Mouse (Mus musculus) stomach, embryonic 15.5 days (tissue): ENCODE results near the gene Snx29. TPM values are rescaled to one million over a fixed set of nuclear protein-coding genes. Genes with fewer than 3 reads are reported as not detected.

Source experiments
- ATAC-seq: fragments of 200-750 bp; cut with Nextera tagmentation; 2 replicates; pipeline ENCODE4 v1.8.0; 2017; ENCODE audit warnings: low read depth, moderate number of reproducible peaks, moderate TSS enrichment; ENCODE audit not compliant: insufficient read depth, low FRiP score
- H3K27ac ChIP-seq: fragments of 300-500 bp; sonication (generic); 2 replicates; pipeline ENCODE4 v1.5.1; 2015; ENCODE audit warnings: mild to moderate bottlenecking, inconsistent platforms
- H3K27me3 ChIP-seq: fragments of 300-500 bp; sonication (generic); replicated peaks from 2 replicates; pipeline ENCODE4 v1.6.1; 2015; ENCODE audit warnings: inconsistent platforms
- H3K36me3 ChIP-seq: fragments of 300-500 bp; sonication (generic); 2 replicates; pipeline ENCODE4 v1.6.1; 2015; ENCODE audit warnings: inconsistent platforms
- H3K4me1 ChIP-seq: fragments of 300-500 bp; sonication (generic); 2 replicates; pipeline ENCODE4 v1.6.1; 2015; ENCODE audit warnings: inconsistent platforms
- H3K4me2 ChIP-seq: fragments of 300-500 bp; sonication (generic); 2 replicates; pipeline ENCODE4 v1.6.1; 2015; ENCODE audit warnings: mild to moderate bottlenecking, inconsistent platforms
- H3K4me3 ChIP-seq: fragments of 300-500 bp; sonication (generic); replicated peaks from 2 replicates; pipeline ENCODE4 v1.5.1; 2015; ENCODE audit warnings: inconsistent platforms
- H3K9ac ChIP-seq: fragments of 300-500 bp; sonication (generic); 2 replicates; pipeline ENCODE4 v1.6.1; 2015; ENCODE audit warnings: inconsistent platforms
- H3K9me3 ChIP-seq: fragments of 300-500 bp; sonication (generic); 2 replicates; pipeline ENCODE4 v1.6.1; 2016; ENCODE audit warnings: inconsistent platforms
- WGBS: fragments of 180-500 bp; shearing (Covaris S2); methylation state at CpG from one replicate; pipeline ENCODE4 v1.1.7; 2015; 5-methylcytosine and 5-hydroxymethylcytosine counted together
- polyA plus RNA-seq: library from polyadenylated mRNA; unstranded; fragments of >200 nt; fragmentation: Nextera tagmentation; extraction: Ambion mirVana; gene quantifications from 2 replicates; pipeline ENCODE4 v1.2.1, GENCODE M21; 2015

Gene Snx29
- polyA plus RNA-seq, 1 experiment from 2014 or later = 10.1 TPM

DNA sequence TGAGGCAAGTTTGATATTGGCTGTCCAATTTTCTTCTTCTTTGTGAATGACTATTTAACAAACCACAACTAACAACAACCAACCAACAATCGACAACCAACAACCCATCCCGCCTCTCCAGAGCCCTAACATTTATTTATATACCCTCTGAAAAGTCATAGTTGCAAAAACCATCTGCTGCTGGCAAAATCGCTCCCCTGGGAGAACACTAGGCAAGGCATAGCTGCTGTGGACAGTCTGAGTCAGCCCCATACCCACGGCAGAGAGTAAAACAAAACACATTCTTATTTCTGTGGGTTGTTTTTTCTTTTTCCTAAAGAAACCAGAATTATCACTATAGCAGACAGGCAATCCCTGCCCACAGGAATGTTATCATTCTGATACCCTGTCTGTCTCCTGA, 368.0 kb downstream of the Snx29 start:
- WGBS = 63% methylated on average over 4 of the region's 4 CpGs
- no peak overlapping the region for H3K9ac ChIP-seq
- no peaks in the 10 kb centered on the region for H3K27me3 ChIP-seq
- no peaks in the 10 kb centered on the region for H3K9me3 ChIP-seq
- no peaks in the 10 kb centered on the region for H3K36me3 ChIP-seq
- ATAC-seq = no peak
- no peak overlapping the region for H3K4me3 ChIP-seq
- H3K4me1 ChIP-seq = no peaks in the 10 kb centered on the region
- H3K27ac ChIP-seq = no peak overlapping the region
- H3K4me2 ChIP-seq = no peak overlapping the region

DNA sequence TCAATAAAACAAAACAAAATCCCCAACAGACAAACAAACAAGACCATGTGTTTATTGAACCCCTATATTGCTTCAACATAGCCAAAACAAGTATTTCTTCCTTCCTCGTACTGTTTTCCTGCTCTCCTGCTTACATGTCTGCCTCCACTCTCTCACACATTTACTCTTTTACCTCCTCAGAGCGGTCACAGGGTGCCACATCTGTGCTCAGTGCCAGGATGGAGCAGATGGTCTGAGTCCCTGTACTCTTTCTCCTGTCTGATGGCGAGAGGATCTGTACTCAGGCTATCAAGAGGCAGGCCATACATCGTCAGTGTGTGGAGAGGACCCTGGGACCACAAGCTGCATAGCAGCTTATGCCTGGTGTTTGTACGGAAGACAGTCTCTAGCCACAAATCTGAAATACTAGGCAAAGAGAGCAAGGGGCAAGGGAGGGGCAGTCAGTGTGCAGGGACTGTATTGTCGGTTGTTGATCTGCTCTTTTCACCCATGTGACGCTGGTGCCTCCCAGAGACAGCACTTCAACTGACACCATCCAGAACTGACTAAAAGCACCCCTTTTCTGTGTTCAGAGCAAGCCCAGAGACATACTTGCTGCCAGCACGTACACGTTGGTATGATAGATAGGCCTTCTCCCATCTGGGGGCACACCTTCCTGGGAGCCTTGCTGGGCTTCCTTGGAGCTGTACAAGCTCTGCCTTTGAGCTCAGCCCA, 368.9 kb downstream of the Snx29 start:
- Histone ChIP-seq H3K9ac (no peak overlapping the region), H3K27me3 (no peaks in the 10 kb centered on the region), H3K9me3 (no peaks in the 10 kb centered on the region), H3K27ac (no peak overlapping the region), H3K36me3 (no peaks in the 10 kb centered on the region), H3K4me1 (no peaks in the 10 kb centered on the region), H3K4me3 (no peak overlapping the region), H3K4me2 (no peak overlapping the region)
- 63% methylated on average over 9 of the region's 9 CpGs for WGBS
- ATAC-seq = no peak

DNA sequence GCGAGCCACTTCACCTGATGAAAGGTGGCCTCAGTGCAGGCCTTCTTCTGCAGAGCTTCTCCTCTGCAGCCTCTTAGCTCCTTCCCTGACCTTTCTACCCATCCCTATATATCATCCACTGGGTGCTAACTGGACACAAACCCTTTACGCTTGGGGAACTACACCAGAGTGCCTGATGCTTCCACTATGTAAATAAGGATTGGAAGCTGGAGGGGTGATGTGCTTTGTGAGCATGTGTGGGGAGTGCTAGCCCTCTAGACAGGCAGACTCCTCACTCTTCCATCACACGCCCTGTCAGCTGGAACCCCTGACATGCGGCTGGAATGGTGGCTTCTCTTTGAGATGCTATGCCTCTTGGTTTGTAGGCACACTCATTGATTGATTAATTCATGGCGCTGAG, 370.0 kb downstream of the Snx29 start:
- Histone ChIP-seq H3K27ac (no peak overlapping the region), H3K27me3 (no peaks in the 10 kb centered on the region), H3K4me1 (no peaks in the 10 kb centered on the region), H3K4me3 (no peak overlapping the region), H3K9me3 (no peaks in the 10 kb centered on the region), H3K4me2 (no peak overlapping the region), H3K9ac (no peak overlapping the region), H3K36me3 (no peaks in the 10 kb centered on the region)
- WGBS = 63% methylated on average over 5 of the region's 5 CpGs
- no peak for ATAC-seq

DNA sequence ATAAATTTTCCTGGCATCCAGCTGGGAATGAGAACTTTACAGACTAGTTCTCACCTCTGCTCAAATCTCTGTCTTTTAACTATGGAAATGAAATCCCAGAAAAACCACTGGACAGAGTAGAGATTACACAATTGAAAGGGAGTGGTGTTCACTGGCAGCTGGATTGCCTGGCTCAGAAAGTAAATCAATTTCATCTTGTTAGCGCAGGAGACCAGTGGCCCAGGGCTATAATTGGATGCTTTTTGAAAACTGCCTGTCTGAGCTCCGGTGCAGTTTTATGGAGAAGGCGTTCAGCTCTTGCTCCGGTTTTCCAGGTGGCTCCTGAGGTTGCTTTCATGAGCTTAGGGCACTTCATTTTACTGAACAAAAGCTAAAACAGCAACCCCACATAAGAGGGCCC, 371.7 kb downstream of the Snx29 start:
- H3K4me3 ChIP-seq = no peak overlapping the region

DNA sequence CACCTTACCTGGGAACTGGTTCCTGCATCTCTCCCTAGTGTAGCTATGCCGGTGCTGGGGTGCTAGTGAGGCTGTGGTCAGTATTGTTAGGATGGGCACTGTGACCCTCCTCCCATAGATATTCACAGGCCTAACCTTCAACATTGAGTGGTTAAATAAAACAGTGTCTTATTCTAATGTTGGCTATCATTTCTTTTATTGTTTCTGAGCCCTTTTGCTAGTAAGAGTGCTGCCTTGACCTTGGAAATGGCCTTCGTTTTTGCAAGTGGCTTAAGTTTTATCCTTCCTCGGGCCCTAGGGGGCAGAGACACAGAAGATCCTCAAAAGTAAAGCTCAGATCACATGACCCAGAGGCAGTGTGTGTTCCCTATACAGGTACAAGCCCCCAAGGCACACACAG, 374.1 kb downstream of the Snx29 start:
- H3K4me1 ChIP-seq = no peaks in the 10 kb centered on the region
- H3K27ac ChIP-seq = no peak overlapping the region
- H3K9ac ChIP-seq = no peak overlapping the region
- no peak overlapping the region for H3K4me2 ChIP-seq
- no peaks in the 10 kb centered on the region for H3K27me3 ChIP-seq
- H3K36me3 ChIP-seq = no peaks in the 10 kb centered on the region
- no peaks in the 10 kb centered on the region for H3K9me3 ChIP-seq
- H3K4me3 ChIP-seq = no peak overlapping the region
- ATAC-seq = no peak
- 71% methylated on average over 3 of the region's 3 CpGs for WGBS

More for the DNA sequence above, 371.7 kb downstream of the Snx29 start:
- H3K4me1 ChIP-seq = no peaks in the 10 kb centered on the region
- no peak overlapping the region for H3K27ac ChIP-seq
- 74% methylated on average over 4 of the region's 4 CpGs for WGBS
- ATAC-seq = no peak
- no peaks in the 10 kb centered on the region for H3K36me3 ChIP-seq
- H3K4me2 ChIP-seq = no peak overlapping the region
- no peaks in the 10 kb centered on the region for H3K9me3 ChIP-seq
- no peaks in the 10 kb centered on the region for H3K27me3 ChIP-seq
- no peak overlapping the region for H3K9ac ChIP-seq

DNA sequence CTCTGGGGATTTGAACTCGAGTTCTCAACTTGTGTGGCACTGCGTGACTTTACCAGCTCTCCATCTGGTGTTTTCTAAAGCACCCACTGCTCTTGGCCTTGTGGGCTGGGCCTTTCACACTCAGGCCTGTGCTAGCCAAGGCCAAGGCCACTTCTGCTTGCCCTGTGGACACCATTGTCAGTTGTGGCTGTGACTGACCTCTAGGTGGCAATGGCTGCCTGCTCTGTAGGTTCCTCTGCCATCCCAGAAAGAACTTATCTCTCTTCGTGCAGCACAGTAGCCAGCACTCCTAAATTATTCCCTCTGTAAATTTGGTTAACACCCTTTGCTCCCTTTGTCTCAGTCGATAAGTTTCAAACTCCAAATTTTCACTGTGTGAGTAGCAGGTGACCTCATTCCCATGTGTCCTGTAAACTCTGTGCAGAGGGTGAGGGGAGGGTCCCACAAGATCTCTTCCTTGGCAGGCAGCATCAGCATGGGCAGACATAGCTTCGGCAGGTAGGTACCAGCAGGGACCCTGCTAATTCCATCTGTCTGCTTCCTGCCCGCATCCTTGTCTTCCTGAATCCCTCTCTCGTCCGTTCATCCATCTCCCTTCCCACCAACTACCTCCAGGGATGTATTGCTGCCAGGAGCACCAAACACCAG, 375.1 kb downstream of the Snx29 start:
- Histone ChIP-seq H3K27ac (no peak overlapping the region), H3K27me3 (no peaks in the 10 kb centered on the region), H3K4me2 (no peak overlapping the region), H3K9ac (no peak overlapping the region), H3K36me3 (no peaks in the 10 kb centered on the region), H3K4me1 (no peaks in the 10 kb centered on the region), H3K4me3 (no peak overlapping the region), H3K9me3 (no peaks in the 10 kb centered on the region)
- 64% methylated on average over 8 of the region's 8 CpGs for whole genome bisulfite sequencing
- no peak for ATAC-seq

DNA sequence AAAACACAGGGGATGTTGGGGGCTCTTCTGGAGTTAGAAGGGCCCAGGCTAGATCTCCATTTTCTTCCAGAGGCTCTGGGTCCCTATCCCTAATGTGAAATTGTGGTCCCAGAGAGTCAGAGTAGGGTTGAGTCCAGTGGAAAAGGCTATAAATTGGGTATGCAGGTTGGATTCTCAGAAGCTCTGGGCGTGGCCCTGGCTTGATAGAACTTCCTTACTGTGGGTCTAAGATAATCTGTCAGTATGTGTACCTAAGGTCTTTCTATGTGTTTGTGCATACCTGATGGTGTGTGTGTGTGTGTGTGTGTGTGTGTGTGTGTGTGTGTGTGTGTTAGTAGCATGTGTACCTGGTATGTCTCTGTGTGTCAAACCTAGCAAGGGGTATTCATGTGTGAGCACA, 378.9 kb downstream of the Snx29 start:
- Histone ChIP-seq H3K4me1 (no peaks in the 10 kb centered on the region), H3K9ac (no peak overlapping the region), H3K27ac (no peak overlapping the region), H3K36me3 (no peaks in the 10 kb centered on the region), H3K9me3 (no peaks in the 10 kb centered on the region), H3K27me3 (no peaks in the 10 kb centered on the region), H3K4me3 (no peak overlapping the region), H3K4me2 (no peak overlapping the region)
- WGBS = 90% methylated on average over 1 of the region's 1 CpGs
- ATAC-seq = no peak

DNA sequence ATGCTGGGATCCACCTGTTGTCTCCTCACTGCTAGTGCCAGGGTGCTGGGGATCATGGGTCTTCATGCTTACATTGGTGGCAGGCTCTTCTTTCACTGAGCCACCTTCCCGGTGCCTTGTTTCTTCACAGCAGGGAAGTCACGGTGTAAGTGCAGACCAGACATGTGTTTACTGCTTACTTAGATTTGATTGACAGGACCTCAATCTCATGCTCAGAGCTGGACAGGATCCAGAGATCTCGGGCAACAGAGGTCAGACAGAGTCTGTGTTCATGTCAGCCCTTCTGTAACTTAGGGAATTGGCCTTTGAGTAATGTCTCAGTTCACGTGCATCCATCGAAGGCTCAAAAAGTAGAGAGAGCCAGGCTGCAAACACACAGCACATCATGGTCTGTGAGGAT, 381.4 kb downstream of the Snx29 start:
- Histone ChIP-seq H3K27me3 (no peaks in the 10 kb centered on the region), H3K9ac (no peak overlapping the region), H3K36me3 (no peaks in the 10 kb centered on the region), H3K9me3 (no peaks in the 10 kb centered on the region), H3K27ac (no peak overlapping the region), H3K4me2 (no peak overlapping the region), H3K4me1 (no peaks in the 10 kb centered on the region), H3K4me3 (no peak overlapping the region)
- ATAC-seq = no peak
- WGBS = 66% methylated on average over 5 of the region's 5 CpGs

DNA sequence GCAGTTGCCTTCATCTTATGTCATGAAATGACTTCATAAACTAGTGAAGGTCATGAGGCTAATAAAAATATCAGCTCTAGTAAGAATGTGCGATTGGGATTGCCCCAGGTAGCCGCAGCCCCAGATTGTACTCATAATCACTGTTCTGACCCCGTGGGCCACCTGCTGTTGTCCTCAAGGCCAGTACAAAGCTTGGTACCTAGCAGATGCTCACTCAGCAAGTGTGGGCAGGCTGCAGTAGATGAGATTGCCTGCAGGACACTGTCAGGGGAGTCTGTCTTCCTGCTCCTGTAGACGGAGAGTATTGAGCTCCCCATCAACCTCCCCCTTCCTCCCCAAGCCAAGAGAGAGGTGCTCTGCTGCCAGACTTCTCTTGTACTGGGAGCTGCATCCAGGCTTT, 382.7 kb downstream of the Snx29 start:
- Histone ChIP-seq H3K4me1 (no peaks in the 10 kb centered on the region), H3K27ac (no peak overlapping the region), H3K9me3 (no peaks in the 10 kb centered on the region), H3K4me3 (no peak overlapping the region), H3K36me3 (no peaks in the 10 kb centered on the region), H3K4me2 (no peak overlapping the region), H3K9ac (no peak overlapping the region), H3K27me3 (no peaks in the 10 kb centered on the region)
- ATAC-seq = no peak
- WGBS = 78% methylated on average over 4 of the region's 4 CpGs

DNA sequence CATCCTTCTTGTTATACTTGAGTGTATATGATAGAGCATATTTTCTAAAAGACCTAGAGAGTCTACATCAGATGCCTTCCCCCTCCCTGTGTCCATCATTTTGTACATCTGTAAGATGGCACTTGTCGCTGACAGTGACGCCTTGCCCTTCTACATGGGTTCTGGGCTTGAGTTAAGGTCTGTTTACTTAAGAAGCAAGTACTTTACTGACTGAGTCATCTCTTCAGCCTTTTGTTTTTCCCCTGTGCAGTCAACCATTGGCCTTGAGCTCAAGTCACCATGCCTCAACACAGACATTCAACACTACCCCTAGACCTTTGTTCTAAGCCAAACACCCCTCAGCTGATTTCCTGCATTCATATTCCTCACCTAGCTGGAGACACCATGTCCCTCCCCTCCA, 385.4 kb downstream of the Snx29 start:
- Histone ChIP-seq H3K4me2 (no peak overlapping the region), H3K27me3 (no peaks in the 10 kb centered on the region), H3K9ac (no peak overlapping the region), H3K27ac (no peak overlapping the region), H3K36me3 (no peaks in the 10 kb centered on the region), H3K4me3 (no peak overlapping the region), H3K9me3 (no peaks in the 10 kb centered on the region), H3K4me1 (no peaks in the 10 kb centered on the region)
- no peak for ATAC-seq
- WGBS = 93% methylated on average over 2 of the region's 2 CpGs

DNA sequence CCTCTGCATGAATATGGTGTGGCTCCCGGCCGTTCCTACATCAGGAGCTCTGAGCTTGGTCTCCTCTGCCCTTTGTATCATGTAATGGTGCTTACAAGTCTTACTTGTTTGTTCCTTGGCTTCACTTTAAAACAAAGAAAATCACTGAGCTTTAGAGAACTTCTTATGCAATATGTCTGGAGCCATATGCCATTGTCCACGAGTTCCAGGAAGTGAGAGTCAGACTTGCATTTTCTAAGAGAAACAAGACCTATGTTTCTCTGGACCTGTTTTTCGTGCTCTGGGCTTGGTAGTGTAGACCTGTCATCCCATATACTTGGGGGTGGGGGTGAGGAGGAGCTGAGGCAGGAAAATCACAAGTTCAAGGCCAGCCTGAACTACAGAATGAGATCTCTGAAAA, 386.7 kb downstream of the Snx29 start:
- no peak overlapping the region for H3K27ac ChIP-seq
- no peak for ATAC-seq
- H3K9me3 ChIP-seq = no peaks in the 10 kb centered on the region
- H3K36me3 ChIP-seq = no peaks in the 10 kb centered on the region
- no peaks in the 10 kb centered on the region for H3K27me3 ChIP-seq
- no peaks in the 10 kb centered on the region for H3K4me1 ChIP-seq
- H3K4me3 ChIP-seq = no peak overlapping the region
- 64% methylated on average over 4 of the region's 4 CpGs for WGBS
- H3K4me2 ChIP-seq = no peak overlapping the region
- no peak overlapping the region for H3K9ac ChIP-seq

DNA sequence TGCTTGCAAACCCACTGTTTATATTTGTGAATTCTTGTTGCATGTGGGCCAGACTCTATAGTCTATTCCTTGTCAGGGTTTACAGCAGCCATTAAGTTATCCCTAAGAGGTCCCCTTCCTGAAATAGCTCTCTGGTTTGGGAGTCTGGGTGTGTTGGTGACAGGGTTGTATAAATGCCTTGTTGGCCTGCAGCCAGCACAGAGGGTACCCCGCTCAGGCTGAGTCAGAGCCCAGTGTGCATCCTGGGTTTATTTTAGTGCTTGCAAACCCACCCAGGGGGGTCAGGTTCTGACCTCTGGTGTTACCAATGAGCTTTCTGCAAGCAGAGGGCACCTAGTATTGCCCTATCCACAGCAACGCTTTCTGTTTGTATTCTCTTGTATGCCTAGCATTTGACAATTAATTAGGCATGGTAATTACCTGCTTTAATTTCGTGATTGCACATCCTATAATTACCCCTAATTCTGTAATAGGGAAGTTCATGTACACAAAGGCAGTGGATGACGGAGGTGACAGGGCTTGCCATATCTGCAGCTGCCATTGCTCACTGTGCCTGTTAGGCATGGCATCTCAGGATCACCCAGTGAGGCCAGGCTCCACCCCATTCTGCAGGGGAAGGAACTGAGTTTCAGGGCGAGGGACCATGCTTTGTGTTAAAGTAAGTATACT, 387.4 kb downstream of the Snx29 start:
- Histone ChIP-seq H3K9me3 (no peaks in the 10 kb centered on the region), H3K4me3 (no peak overlapping the region), H3K9ac (no peak overlapping the region), H3K36me3 (no peaks in the 10 kb centered on the region), H3K4me2 (no peak overlapping the region), H3K27me3 (no peaks in the 10 kb centered on the region), H3K4me1 (no peaks in the 10 kb centered on the region), H3K27ac (no peak overlapping the region)
- no peak for ATAC-seq
- 62% methylated on average over 5 of the region's 5 CpGs for WGBS
